In genomic region chr1:134073658-134074057, GRCm38 (mm10) we compare ENCODE assay signal across 15 mouse cellular contexts. TPM values are rescaled to one million over a fixed set of nuclear protein-coding genes. Genes with fewer than 3 reads are reported as not detected.
DNase-seq lines count a peak whose midpoint lies in the region; ATAC-seq and TF ChIP-seq lines count a peak whose summit lies in the region.
"Had no signal": no experiment of that assay in that cellular context is flagged by ENCODE, and none has a peak within 500 bp of the region (broad histone marks: within the 10 kb centered on the region; RNA-seq: fewer than 3 reads in every experiment).

No protein-coding gene starts in this region.

- no peak overlapping the region for H3K4me3 ChIP-seq in heart, embryonic 14.5 days (ENCODE audit: control insufficient read depth in 1 of 2, insufficient read depth in 1 of 2, low read depth in 1 of 2, low read length in 2 of 2)
- H3K4me3 ChIP-seq in megakaryocyte, embryonic 14.5 days (replicated peaks) = peak overlapping the region; percentile 68
- H3K4me3 ChIP-seq in hindbrain, embryonic 13.5 days = no peak overlapping the region
- no peak overlapping the region for H3K4me3 ChIP-seq in myocyte
- H3K4me3 ChIP-seq: limb, embryonic 12.5 days; midbrain, embryonic 15.5 days had no signal

- H3K9ac ChIP-seq in heart, embryonic 14.5 days (ENCODE audit: low read length) = no peak overlapping the region
- H3K9ac ChIP-seq in hindbrain, embryonic 13.5 days = no peak overlapping the region
- H3K9ac ChIP-seq: limb, embryonic 12.5 days; midbrain, embryonic 15.5 days had no signal

- peaks cover 33% of the 10 kb centered on the region for H3K36me3 ChIP-seq in heart, embryonic 14.5 days (ENCODE audit: control insufficient read depth, insufficient read depth, low read length)
- H3K36me3 ChIP-seq in megakaryocyte, embryonic 14.5 days (replicated peaks; ENCODE audit: low read length) = peaks cover 40% of the 10 kb centered on the region
- H3K36me3 ChIP-seq in hindbrain, embryonic 13.5 days = no peaks in the 10 kb centered on the region
- peaks cover 13% of the 10 kb centered on the region for H3K36me3 ChIP-seq in myocyte (ENCODE audit: control insufficient read depth, insufficient read depth)
- H3K36me3 ChIP-seq: midbrain, embryonic 15.5 days had no signal

- no peak overlapping the region for H3ac ChIP-seq in myocyte (ENCODE audit: control insufficient read depth, insufficient read length)

- H3K9me3 ChIP-seq in heart, embryonic 14.5 days (ENCODE audit: control insufficient read depth, low read length) = no peaks in the 10 kb centered on the region
- H3K9me3 ChIP-seq in megakaryocyte, embryonic 14.5 days = no peaks in the 10 kb centered on the region
- no peaks in the 10 kb centered on the region for H3K9me3 ChIP-seq in hindbrain, embryonic 13.5 days
- H3K9me3 ChIP-seq: limb, embryonic 12.5 days; midbrain, embryonic 15.5 days had no signal

- no peak for TF ChIP-seq POLR2A in myocyte (IDR thresholded peaks at IDR 0.05; ENCODE audit: insufficient read length, low read depth)

- H3K79me2 ChIP-seq in myocyte (ENCODE audit: control insufficient read depth, insufficient read depth) = peaks cover 27% of the 10 kb centered on the region

- H3K4me1 ChIP-seq in heart, embryonic 14.5 days (ENCODE audit: control insufficient read depth in 2 of 2, insufficient read depth in 2 of 2, low read length in 2 of 2) = peaks cover 39 to 60% of the 10 kb centered on the region in 2 experiments
- peaks cover 95% of the 10 kb centered on the region for H3K4me1 ChIP-seq in megakaryocyte, embryonic 14.5 days
- H3K4me1 ChIP-seq in hindbrain, embryonic 13.5 days (replicated peaks) = peaks cover 84% of the 10 kb centered on the region

- H3K4me2 ChIP-seq in heart, embryonic 14.5 days (ENCODE audit: low read length) = peak overlapping the region; percentile 1; the same call in 1 of the 2 replicates
- H3K4me2 ChIP-seq in hindbrain, embryonic 13.5 days = no peak overlapping the region
- H3K4me2 ChIP-seq in myocyte (ENCODE audit: low read depth) = peak overlapping the region; percentile 38
- H3K4me2 ChIP-seq: limb, embryonic 12.5 days; midbrain, embryonic 15.5 days had no signal

- peak overlapping the region; percentile 36 to 68; a peak in 3 of 4 replicates for H3K27ac ChIP-seq in heart, embryonic 14.5 days (replicated peaks in 1 of 2; ENCODE audit: control insufficient read depth in 1 of 2, insufficient read depth in 1 of 2, low read depth in 2 of 2, low read length in 2 of 2)
- 0 out of 2 replicates have a peak overlapping the region, but pooled peaks have one; percentile 70 for H3K27ac ChIP-seq in hindbrain, embryonic 13.5 days
- H3K27ac ChIP-seq: kidney, postnatal 0 days; limb, embryonic 12.5 days had no signal

- 82% methylated on average over 1 of the region's 1 CpGs for WGBS in heart, embryonic 14.5 days
- 69% methylated on average over 1 of the region's 1 CpGs for WGBS in hindbrain, embryonic 13.5 days

- ATAC-seq in heart, embryonic 14.5 days (ENCODE audit: insufficient number of reproducible peaks, insufficient read depth, low FRiP score, low read depth) = no peak
- no peak for ATAC-seq in megakaryocyte, adult 5-6 weeks (ENCODE audit: poor library complexity, severe bottlenecking)
- no peak for ATAC-seq in hindbrain, embryonic 13.5 days (ENCODE audit: low FRiP score)
- ATAC-seq: midbrain, embryonic 15.5 days had no signal

- no peak for DNase-seq in heart, adult 18-20 months
- no peak for DNase-seq in adrenal gland, adult 2 months
- DNase-seq: adrenal gland, postnatal 14 days; cerebellum, adult 11-12 months; embryo, embryonic 11 days had no signal

- H3K27me3 ChIP-seq in heart, embryonic 14.5 days (ENCODE audit: control insufficient read depth, insufficient read depth, low read length) = no peaks in the 10 kb centered on the region
- peaks cover 1% of the 10 kb centered on the region for H3K27me3 ChIP-seq in megakaryocyte, embryonic 14.5 days (replicated peaks)
- H3K27me3 ChIP-seq in hindbrain, embryonic 13.5 days = no peaks in the 10 kb centered on the region
- H3K27me3 ChIP-seq in myocyte (ENCODE audit: control insufficient read depth, insufficient read depth, insufficient read length) = no peaks in the 10 kb centered on the region
- H3K27me3 ChIP-seq: CH12.LX; limb, embryonic 12.5 days; midbrain, embryonic 15.5 days had no signal

TF ChIP-seq in myocyte, 11 proteins besides CTCF, POLR2A, EP300 and RAD21:
- TF ChIP-seq MYOD1 (IDR thresholded peaks at IDR 0.05; ENCODE audit: control insufficient read depth in 1 of 3, insufficient read length in 2 of 3, low read depth in 2 of 3) (no peak), SRF (IDR thresholded peaks at IDR 0.05; ENCODE audit: control insufficient read depth, insufficient read length, low read depth) (no peak), MYOG (IDR thresholded peaks at IDR 0.05; ENCODE audit: control insufficient read depth in 1 of 3, insufficient read depth in 1 of 3, insufficient read length in 2 of 3, low read depth in 2 of 3) (no peak), TCF3 (IDR thresholded peaks at IDR 0.05; ENCODE audit: insufficient read length, low read depth) (no peak), TCF12 (IDR thresholded peaks at IDR 0.05; ENCODE audit: insufficient read depth, poor library complexity, severe bottlenecking) (no peak), E2F4 (IDR thresholded peaks at IDR 0.05; ENCODE audit: insufficient read depth) (no peak), CEBPB (IDR thresholded peaks at IDR 0.05; ENCODE audit: insufficient read depth, poor library complexity, severe bottlenecking) (no peak), USF1 (IDR thresholded peaks at IDR 0.05; ENCODE audit: low read depth) (no peak), MAX (IDR thresholded peaks at IDR 0.05; ENCODE audit: low read depth) (no peak)

RNA-seq across cellular contexts. Expression of gene Btg2, which starts 5.3 kb away (rescaled TPM):
- polyA plus RNA-seq in heart, embryonic 14.5 days (2014; fragmentation: Nextera tagmentation; extraction: Ambion mirVana) = 34.7 and 36.9 TPM in 2 replicates
- total RNA-seq in heart, adult 18-20 months (2021) = 10 to 100 TPM; 31.1 to 32.0 TPM
- polyA plus RNA-seq in megakaryocyte, embryonic 14.5 days (2012; ENCODE audit: insufficient read depth, low replicate concordance) = 8.3 and 13.9 TPM in 2 replicates
- total RNA-seq in megakaryocyte, adult 5-6 weeks (2015) = 68.9 and 87.3 TPM in 2 replicates
- total RNA-seq in megakaryocyte, adult 5-6 weeks (2017) = 175 and 189 TPM in 2 replicates
- 57.4 and 63.4 TPM in 2 replicates for polyA plus RNA-seq in hindbrain, embryonic 13.5 days (2015; fragmentation: Nextera tagmentation; extraction: Ambion mirVana)
- polyA plus RNA-seq in myocyte (2012; fragmentation: generic; extraction: Trizol) = 13.8 TPM
- 10 to 100 TPM; 20.3 to 55.2 TPM for total RNA-seq in adrenal gland, adult 2 months (2021)
- 18.9 and 25.1 TPM in 2 replicates for polyA plus RNA-seq in adrenal gland, adult 2 months (2012; rRNA removed)

RNA-seq across cellular contexts. Expression of gene Fmod, which starts 36.6 kb away (rescaled TPM):
- 15.9 and 18.0 TPM in 2 replicates for polyA plus RNA-seq in heart, embryonic 14.5 days (2014; fragmentation: Nextera tagmentation; extraction: Ambion mirVana)
- total RNA-seq in heart, adult 18-20 months (2021) = 1 to 10 TPM; 6.2 to 9.3 TPM
- not detected in 2 replicates for polyA plus RNA-seq in megakaryocyte, embryonic 14.5 days (2012; ENCODE audit: insufficient read depth, low replicate concordance)
- not detected in 2 replicates for total RNA-seq in megakaryocyte, adult 5-6 weeks (2015)
- not detected in 2 replicates for total RNA-seq in megakaryocyte, adult 5-6 weeks (2017)
- polyA plus RNA-seq in hindbrain, embryonic 13.5 days (2015; fragmentation: Nextera tagmentation; extraction: Ambion mirVana) = 7.3 and 7.6 TPM in 2 replicates
- polyA plus RNA-seq in myocyte (2012; fragmentation: generic; extraction: Trizol) = 0.23 TPM
- total RNA-seq in adrenal gland, adult 2 months (2021) = 10 to 100 TPM; 10.1 to 12.4 TPM
- polyA plus RNA-seq in adrenal gland, adult 2 months (2012; rRNA removed) = 13.4 and 17.9 TPM in 2 replicates
- total RNA-seq: CH12.LX had no signal

RNA-seq across cellular contexts. Expression of gene Chit1, which starts 37.4 kb away (rescaled TPM):
- polyA plus RNA-seq in heart, embryonic 14.5 days (2014; fragmentation: Nextera tagmentation; extraction: Ambion mirVana) = 0.46 and 0.96 TPM in 2 replicates
- not detected for total RNA-seq in heart, adult 18-20 months (2021)
- not detected in 2 replicates for polyA plus RNA-seq in megakaryocyte, embryonic 14.5 days (2012; ENCODE audit: insufficient read depth, low replicate concordance)
- total RNA-seq in megakaryocyte, adult 5-6 weeks (2015) = 0.16 and 0.83 TPM in 2 replicates
- 0.07 TPM in 1 of 2 replicates, not detected in the other for total RNA-seq in megakaryocyte, adult 5-6 weeks (2017)
- 0.30 and 0.35 TPM in 2 replicates for polyA plus RNA-seq in hindbrain, embryonic 13.5 days (2015; fragmentation: Nextera tagmentation; extraction: Ambion mirVana)
- polyA plus RNA-seq in myocyte (2012; fragmentation: generic; extraction: Trizol) = 0.08 TPM
- total RNA-seq in adrenal gland, adult 2 months (2021) = not detected
- polyA plus RNA-seq in adrenal gland, adult 2 months (2012; rRNA removed) = 0.07 and 0.08 TPM in 2 replicates
- total RNA-seq: adrenal gland, postnatal 14 days had no signal
- polyA plus RNA-seq: limb, embryonic 12.5 days; small intestine, adult 2 months had no signal
